In the genomic region with DNA sequence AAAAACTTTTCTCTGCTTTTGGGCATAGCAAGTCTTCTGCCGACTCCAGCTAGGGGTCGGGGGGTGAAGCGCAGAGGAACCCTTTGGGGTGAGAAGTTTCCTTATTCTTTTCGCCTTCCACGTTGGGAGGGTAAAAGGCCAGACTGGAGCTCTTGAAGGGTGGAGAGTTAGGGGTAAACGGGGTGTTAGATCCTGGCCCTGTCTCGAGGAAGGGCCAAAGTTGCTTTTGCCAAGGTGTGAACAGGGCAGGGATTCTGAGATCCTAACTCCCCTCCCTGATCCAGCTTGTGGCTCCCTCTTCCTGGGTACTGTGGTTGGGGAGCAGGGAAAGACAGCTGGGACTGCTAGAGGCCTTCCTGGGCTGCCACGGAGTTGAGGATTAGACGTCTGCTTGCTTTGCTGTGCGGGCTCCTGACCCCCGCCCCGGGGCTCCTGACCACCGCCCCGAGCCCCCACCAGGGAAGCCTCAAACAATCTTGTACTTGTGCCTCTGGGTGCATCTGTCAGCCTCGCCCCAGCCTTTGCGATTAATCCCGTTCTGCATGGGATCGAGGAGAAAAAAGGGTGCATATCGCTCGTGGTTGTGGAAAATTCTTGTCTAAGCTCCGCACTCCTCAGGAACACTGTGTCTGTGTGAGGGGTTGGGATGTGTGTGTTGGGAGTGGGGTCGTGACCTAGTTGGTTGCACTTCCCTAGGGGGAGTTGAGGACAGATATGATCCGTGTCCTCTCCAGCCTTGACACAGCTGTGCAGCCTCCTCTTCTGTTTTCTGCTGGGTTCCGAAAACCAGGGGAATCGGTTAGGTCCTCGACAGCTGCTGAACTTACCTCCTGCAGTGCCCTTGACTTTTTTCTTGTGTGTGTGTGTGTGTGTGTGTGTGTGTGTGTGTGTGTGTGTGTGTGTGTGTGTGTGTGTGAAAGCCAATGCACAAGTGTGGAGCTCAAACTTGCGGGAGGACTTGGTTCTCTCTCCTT, we compare ENCODE assay signal across 8 mouse cellular contexts. TPM values are rescaled to one million over a fixed set of nuclear protein-coding genes. Genes with fewer than 3 reads are reported as not detected.
DNase-seq lines count a peak whose midpoint lies in the region; ATAC-seq and TF ChIP-seq lines count a peak whose summit lies in the region.

No protein-coding gene starts in this region.

- H3K79me2 ChIP-seq in C2C12 (ENCODE audit: control insufficient read depth, insufficient read depth) = peaks cover 84% of the 10 kb centered on the region

- H3K79me3 ChIP-seq in C2C12 (ENCODE audit: low read depth) = peaks cover 64% of the 10 kb centered on the region

- peaks cover 57% of the 10 kb centered on the region for H3K27me3 ChIP-seq in heart, embryonic 10.5 days (ENCODE audit: insufficient read depth, poor library complexity, severe bottlenecking)
- H3K27me3 ChIP-seq in C2C12 (ENCODE audit: control insufficient read depth, insufficient read depth, insufficient read length) = no peaks in the 10 kb centered on the region
- H3K27me3 ChIP-seq in forebrain, embryonic 14.5 days (replicated peaks; ENCODE audit: control insufficient read depth, insufficient read depth, low read length) = peaks cover 24% of the 10 kb centered on the region; the same call in 1 of the 2 replicates
- peaks cover 32% of the 10 kb centered on the region for H3K27me3 ChIP-seq in liver, embryonic 14.5 days (ENCODE audit: control insufficient read depth, insufficient read depth, low read length)

- H3K27ac ChIP-seq in heart, embryonic 10.5 days = peak overlapping the region; percentile 89
- no peak overlapping the region for H3K27ac ChIP-seq in forebrain, embryonic 14.5 days (ENCODE audit: low read depth, low read length)
- H3K27ac ChIP-seq in liver, embryonic 14.5 days = no peak overlapping the region

- H3K4me2 ChIP-seq in forebrain, embryonic 14.5 days (ENCODE audit: low read length) = peak overlapping the region; percentile 98
- peak overlapping the region; percentile 57 for H3K4me2 ChIP-seq in liver, embryonic 14.5 days (ENCODE audit: low read depth)

- no peak for ATAC-seq in forebrain, embryonic 14.5 days
- ATAC-seq in liver, embryonic 14.5 days (ENCODE audit: insufficient read depth) = no peak

- TF ChIP-seq CTCF in C2C12 (IDR thresholded peaks at IDR 0.05; ENCODE audit: control insufficient read depth, insufficient read depth, insufficient read length) = no peak
- TF ChIP-seq CTCF in liver, embryonic 14.5 days (IDR thresholded peaks at IDR 0.05; ENCODE audit: low read depth) = no peak

- peak overlapping the region; percentile 100 for H3ac ChIP-seq in C2C12 (ENCODE audit: control insufficient read depth, insufficient read length, low read depth)

- 7% methylated on average over 27 of the region's 27 CpGs for WGBS in heart, embryonic 10.5 days
- 20% methylated on average over 27 of the region's 27 CpGs for WGBS in forebrain, embryonic 14.5 days
- WGBS in liver, embryonic 14.5 days (ENCODE audit: insufficient replicate concordance) = 14% methylated on average over 27 of the region's 27 CpGs

- no peaks in the 10 kb centered on the region for H3K9me3 ChIP-seq in heart, embryonic 10.5 days
- no peaks in the 10 kb centered on the region for H3K9me3 ChIP-seq in forebrain, embryonic 14.5 days (replicated peaks; ENCODE audit: control insufficient read depth, low read length)
- H3K9me3 ChIP-seq in liver, embryonic 14.5 days (ENCODE audit: control insufficient read depth, low read length) = no peaks in the 10 kb centered on the region

- H3K36me3 ChIP-seq in heart, embryonic 10.5 days = peaks cover 3% of the 10 kb centered on the region; the same call in 1 of the 2 replicates
- H3K36me3 ChIP-seq in C2C12 (ENCODE audit: control insufficient read depth, insufficient read depth) = peaks cover 50% of the 10 kb centered on the region
- H3K36me3 ChIP-seq in forebrain, embryonic 14.5 days (ENCODE audit: control insufficient read depth, insufficient read depth, low read length) = no peaks in the 10 kb centered on the region
- H3K36me3 ChIP-seq in liver, embryonic 14.5 days (replicated peaks; ENCODE audit: control insufficient read depth, insufficient read depth, low read depth) = no peaks in the 10 kb centered on the region

- H3K9ac ChIP-seq in forebrain, embryonic 14.5 days (ENCODE audit: low read length) = no peak overlapping the region
- no peak overlapping the region for H3K9ac ChIP-seq in liver, embryonic 14.5 days (replicated peaks)

- TF ChIP-seq EP300 in liver, embryonic 14.5 days (IDR thresholded peaks at IDR 0.05; ENCODE audit: low read depth) = no peak

- peaks cover 68% of the 10 kb centered on the region for H3K4me1 ChIP-seq in heart, embryonic 10.5 days
- peaks cover 6% of the 10 kb centered on the region for H3K4me1 ChIP-seq in forebrain, embryonic 14.5 days (ENCODE audit: control insufficient read depth, insufficient read depth, low read length)
- peaks cover 0 to 5% of the 10 kb centered on the region in 2 experiments; a peak in 1 of 4 replicates for H3K4me1 ChIP-seq in liver, embryonic 14.5 days (replicated peaks; ENCODE audit: control insufficient read depth in 2 of 2, insufficient read depth in 2 of 2, low read length in 1 of 2)

- H3K4me3 ChIP-seq in heart, embryonic 10.5 days = peak overlapping the region; percentile 74
- H3K4me3 ChIP-seq in C2C12 (ENCODE audit: insufficient read depth, poor library complexity, severe bottlenecking) = peak overlapping the region; percentile 94
- H3K4me3 ChIP-seq in forebrain, embryonic 14.5 days (ENCODE audit: low read depth, low read length) = peak overlapping the region; percentile 55
- H3K4me3 ChIP-seq in liver, embryonic 14.5 days (ENCODE audit: insufficient read depth in 1 of 2, low read depth in 2 of 2, low read length in 2 of 2) = peak overlapping the region; percentile 34 to 58

- DNase-seq in heart, embryonic 10.5 days (ENCODE audit: low spot score) = no peak
- DNase-seq in heart, adult 9 months (ENCODE audit: low spot score in 2 of 2) = no peak
- DNase-seq in forebrain, embryonic 14.5 days (ENCODE audit: low spot score) = no peak
- DNase-seq in liver, embryonic 14.5 days (ENCODE audit: low read depth in 3 of 3, low spot score in 3 of 3) = no peak
- DNase-seq in ovary, adult 18-20 months (ENCODE audit: low spot score) = no peak
- DNase-seq in layer of hippocampus, postnatal 14 days (ENCODE audit: low spot score in 2 of 2) = no peak
- no peak for DNase-seq in right cerebral cortex, postnatal 14 days

TF ChIP-seq in C2C12, 6 proteins besides CTCF, POLR2A, EP300 and RAD21:
- TF ChIP-seq MYOG (IDR thresholded peaks at IDR 0.05; ENCODE audit: control insufficient read depth, extremely low read depth, insufficient read length) = no peak
- no peak for TF ChIP-seq CEBPB (IDR thresholded peaks at IDR 0.05; ENCODE audit: low read depth)
- no peak for TF ChIP-seq FOSL1 (IDR thresholded peaks at IDR 0.05; ENCODE audit: insufficient read depth, low read length, poor library complexity, severe bottlenecking)
- no peak for TF ChIP-seq USF1 (IDR thresholded peaks at IDR 0.05; ENCODE audit: low read depth)
- no peak for TF ChIP-seq MYOD1 (IDR thresholded peaks at IDR 0.05; ENCODE audit: control insufficient read depth, insufficient read length, low read depth)
- TF ChIP-seq MAX (IDR thresholded peaks at IDR 0.05) = no peak

RNA-seq across cellular contexts. Expression of a gene that starts 1.7 kb away (rescaled TPM):
- polyA plus RNA-seq in heart, embryonic 10.5 days (2016; fragmentation: Nextera tagmentation; extraction: Ambion mirVana) = 5.2 and 6.3 TPM in 2 replicates
- 129 TPM for polyA plus RNA-seq in C2C12 (2012; fragmentation: generic; extraction: Trizol)
- polyA plus RNA-seq in forebrain, embryonic 14.5 days (2014; fragmentation: Nextera tagmentation; extraction: Ambion mirVana) = 0.58 and 0.64 TPM in 2 replicates
- polyA plus RNA-seq in liver, embryonic 14.5 days (2012; rRNA removed) = 1.6 TPM in 2 replicates
- polyA plus RNA-seq in liver, embryonic 14.5 days (2014; fragmentation: Nextera tagmentation; extraction: Ambion mirVana) = 0.29 and 0.45 TPM in 2 replicates
- total RNA-seq in layer of hippocampus, postnatal 14 days (2021) = 1 to 10 TPM; 1.8 to 2.0 TPM

Comparison
In these comparisons a context has a peak if more than half of its experiments do, and no peak if none do; other contexts are left out.
1. RNA of a gene that starts 1.7 kb away (polyA plus RNA-seq): 129 TPM in C2C12 (single experiment); 5.2 to 6.3 TPM in heart, embryonic 10.5 days, 0.29 to 1.6 TPM in liver, embryonic 14.5 days and 0.58 to 0.64 TPM in forebrain, embryonic 14.5 days; every median in the first group is over 10 times any median in the second.
2. Peak in every context shown above with its lines, with median percentiles within 50 percentile points of each other: H3K4me3 ChIP-seq.